Mouse (Mus musculus): Measurements from ENCODE around the gene Tsfm.

Tsfm gene

DNA sequence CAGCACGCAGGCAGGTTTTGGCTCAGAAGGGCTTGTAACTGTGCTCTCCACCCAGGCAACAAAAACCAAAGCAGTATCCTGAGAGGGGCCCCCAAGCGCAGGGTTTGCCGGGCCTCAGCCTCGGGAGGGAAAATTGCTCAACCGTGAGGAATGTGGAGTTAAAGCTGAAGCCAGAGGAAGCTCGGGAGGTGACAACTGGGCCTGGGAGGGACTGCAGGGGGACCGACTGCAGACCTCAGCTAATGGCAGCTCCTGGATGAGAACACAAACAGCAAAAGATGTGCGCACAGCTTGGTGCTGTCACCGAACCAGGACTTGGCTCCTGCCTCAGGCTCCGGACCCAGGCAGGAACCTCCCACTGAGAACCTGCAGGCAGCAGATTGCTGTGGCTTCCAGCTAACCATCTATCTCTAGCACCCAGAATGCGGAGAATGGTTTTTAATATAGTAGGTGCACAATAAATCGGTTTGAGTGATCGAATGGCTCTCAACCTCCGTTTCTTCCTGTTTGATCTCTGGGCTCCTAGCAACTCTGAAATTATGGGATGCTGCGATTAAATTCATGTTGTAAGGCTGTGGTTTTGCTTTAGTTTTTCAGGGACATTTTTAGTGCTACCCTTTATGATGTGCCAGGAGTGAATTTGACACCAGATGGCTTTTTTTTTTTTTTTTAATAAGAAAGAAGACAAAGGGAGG is 68.2 kb downstream of the Tsfm start:
- peak; percentile 44 for DNase-seq (ENCODE audit: low read depth, low spot score)

DNA sequence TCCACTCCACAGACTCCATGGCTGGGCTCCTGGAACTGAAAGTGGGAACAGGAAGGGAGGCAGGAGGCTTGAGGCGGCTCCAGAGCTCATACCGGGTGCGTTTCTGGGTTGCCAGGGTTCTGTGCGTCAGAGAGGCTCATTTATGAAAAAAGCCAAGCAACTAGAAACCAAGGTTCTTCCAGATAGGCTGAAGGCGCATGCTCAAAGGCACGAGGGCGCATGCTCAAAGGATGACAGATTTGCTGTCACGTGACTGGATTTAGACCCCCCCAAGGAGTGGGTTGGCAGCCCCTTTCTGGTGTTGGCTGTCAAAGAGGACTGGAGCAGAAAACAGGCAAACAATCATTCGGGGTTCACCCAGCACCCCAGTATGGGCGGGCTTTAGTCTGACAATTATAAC is 68.9 kb downstream of the Tsfm start:
- peak; percentile 79 for DNase-seq (ENCODE audit: low read depth, low spot score)
